Mouse (Mus musculus) left cerebral cortex, postnatal 25 days (tissue): ENCODE data around the gene Olfr787. TPM values are rescaled to one million over a fixed set of nuclear protein-coding genes. Genes with fewer than 3 reads are reported as not detected.

Source experiments
- DNase-seq, 2 experiments: peaks; one replicate each; pipeline ENCODE4 v3.0.0; 2022; ENCODE audit warnings: low spot score in 2 of 2, mixed read lengths in 1 of 2
- intact Hi-C: fragments of 180-260 bp; cut with DNase I; formaldehyde crosslinking; loops from one replicate; pipeline ENCODE4 v1.15.1; 2025
- total RNA-seq, 2 experiments: library from RNA; stranded (reverse); gene quantifications; 2 replicates each; pipeline ENCODE4 v1.2.3; 2021

The Olfr787 gene
- total RNA-seq = not detected

- DNase-seq = no peak
- intact Hi-C loops = no loop called here
Observed at GRCm38 (mm10) chr10:129461562-129461961, at the start of gene Olfr787. Gene Olfr787, plus strand, starts transcription at chr10:129461862.

- intact Hi-C loops = no loop called here
- DNase-seq = no peak
Observed at GRCm38 (mm10) chr10:129427006-129427405, 34.7 kb upstream of the Olfr787 start, which contains the start of gene Olfr786. Gene Olfr786, plus strand, starts transcription at chr10:129427306.

DNA sequence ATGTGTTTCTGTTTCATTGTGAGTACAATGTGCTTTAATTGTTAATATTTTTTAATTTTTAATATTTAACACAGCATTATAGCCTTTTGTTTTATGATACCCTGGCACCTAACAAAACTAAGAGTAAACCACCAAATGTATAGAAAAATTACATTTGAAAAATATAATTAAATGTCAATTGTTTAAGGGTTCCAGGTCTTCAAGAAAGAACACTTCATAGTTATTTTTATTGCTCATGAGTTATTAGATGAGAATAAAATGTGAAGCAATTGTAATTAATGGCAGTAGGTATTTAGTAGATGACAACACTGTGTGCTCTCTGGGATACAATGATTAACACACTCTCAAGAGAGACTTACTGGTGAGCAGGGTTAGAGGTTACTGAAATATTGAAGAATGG, 9.0 kb downstream of the Olfr787 start, which contains the start of gene Olfr788:
Olfr788 (plus strand) TSS at position 301 of the 400 bp plus-strand sequence.
- intact Hi-C loops = no loop called here
- DNase-seq = no peak

DNA sequence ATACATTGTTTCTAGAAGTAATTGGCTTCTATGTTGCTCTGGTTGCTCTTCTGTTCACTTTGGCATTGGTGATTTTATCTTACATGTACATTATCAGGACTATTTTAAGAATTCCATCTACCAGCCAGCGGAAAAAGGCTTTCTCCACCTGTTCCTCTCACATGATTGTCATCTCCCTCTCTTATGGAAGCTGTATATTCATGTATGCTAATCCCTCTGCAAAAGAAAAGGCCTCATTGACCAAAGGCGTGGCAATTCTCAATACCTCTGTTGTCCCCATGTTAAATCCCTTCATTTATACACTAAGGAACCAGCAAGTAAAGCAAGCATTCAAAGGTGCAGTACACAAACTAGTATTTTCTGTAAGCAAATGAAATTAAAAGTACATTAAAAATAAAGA, 11.6 kb downstream of the Olfr787 start:
- DNase-seq = no peak
- intact Hi-C loops = no loop called here

GRCm38 (mm10) chr10:129473723-129474122, 12.1 kb downstream of the Olfr787 start:
- intact Hi-C loops = no loop called here
- no peak for DNase-seq

GRCm38 (mm10) chr10:129484452-129484851, 22.8 kb downstream of the Olfr787 start, which contains the start of gene Olfr789:
Gene Olfr789, plus strand, starts transcription at chr10:129484752.
- intact Hi-C loops = no loop called here
- no peak for DNase-seq

DNA sequence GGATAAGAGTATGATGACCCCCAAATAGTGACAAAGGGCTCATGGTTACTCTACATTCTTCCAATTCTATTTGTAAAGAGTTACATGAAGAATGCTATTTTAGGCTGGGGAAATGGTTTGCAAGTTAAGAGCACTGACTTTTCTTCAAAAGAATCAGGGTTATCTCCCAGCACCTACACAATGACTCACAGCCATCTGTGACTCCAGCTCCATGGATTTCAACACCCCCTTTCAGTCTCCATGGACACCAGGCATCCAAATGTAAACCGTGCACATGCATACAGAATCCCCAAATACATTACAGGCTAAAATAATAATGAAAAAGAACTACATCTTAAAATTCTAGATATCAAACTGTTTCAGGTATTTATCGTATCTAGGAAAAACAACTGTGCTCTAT, 28.4 kb downstream of the Olfr787 start:
- peak; percentile 4 to 80 for DNase-seq
- intact Hi-C loops = no loop called here

GRCm38 (mm10) chr10:129498192-129498591, 36.5 kb downstream of the Olfr787 start, which contains the start of gene Olfr790:
Gene Olfr790, plus strand, starts transcription at chr10:129498492.
- intact Hi-C loops = no loop called here
- DNase-seq = no peak

Other genes with a start within 250 kb of the Olfr787 start
- not detected for gene Olfr774, start 225.7 kb upstream of the Olfr787 start, total RNA-seq
- not detected for gene Olfr775, start 213.4 kb upstream of the Olfr787 start, total RNA-seq
- not detected for gene Olfr776, start 202.7 kb upstream of the Olfr787 start, total RNA-seq
- not detected for gene Olfr777, start 190.4 kb upstream of the Olfr787 start, total RNA-seq
- gene Olfr780, start 143.7 kb upstream of the Olfr787 start, total RNA-seq = not detected
- not detected for gene Olfr781, start 133.0 kb upstream of the Olfr787 start, total RNA-seq
- gene Olfr782, start 113.0 kb upstream of the Olfr787 start, total RNA-seq = not detected
- gene Olfr784, start 77.8 kb upstream of the Olfr787 start, total RNA-seq = under 1 TPM in 1 of 2 experiments, not detected in 1; 0.23 TPM
- gene Olfr785, start 56.4 kb upstream of the Olfr787 start, total RNA-seq = not detected
- gene Olfr786, start 34.6 kb upstream of the Olfr787 start, total RNA-seq = not detected
- gene Olfr788, start 9.1 kb downstream of the Olfr787 start, total RNA-seq = not detected
- not detected for gene Olfr789, start 22.9 kb downstream of the Olfr787 start, total RNA-seq
- gene Olfr790, start 36.6 kb downstream of the Olfr787 start, total RNA-seq = not detected
- not detected for gene Olfr791, start 59.9 kb downstream of the Olfr787 start, total RNA-seq
- not detected for gene Olfr792, start 77.3 kb downstream of the Olfr787 start, total RNA-seq
- gene Olfr794, start 105.8 kb downstream of the Olfr787 start, total RNA-seq = not detected
- gene Olfr796, start 150.7 kb downstream of the Olfr787 start, total RNA-seq = not detected
- not detected for gene Olfr798, start 166.1 kb downstream of the Olfr787 start, total RNA-seq
- not detected for gene Olfr799, start 175.6 kb downstream of the Olfr787 start, total RNA-seq
- gene Olfr800, start 195.8 kb downstream of the Olfr787 start, total RNA-seq = not detected
- not detected for gene Olfr801, start 212.0 kb downstream of the Olfr787 start, total RNA-seq
- under 1 TPM; 0.14 to 0.21 TPM for gene Olfr802, start 226.3 kb downstream of the Olfr787 start, total RNA-seq
- not detected for gene Olfr803, start 232.4 kb downstream of the Olfr787 start, total RNA-seq
- not detected for gene Olfr804, start 241.3 kb downstream of the Olfr787 start, total RNA-seq